Mouse (Mus musculus) limb, embryonic 13.5 days (tissue): ENCODE results near the gene Fancm. TPM values are rescaled to one million over a fixed set of nuclear protein-coding genes. Genes with fewer than 3 reads are reported as not detected.
"Not testable (repeated sequence)": the region's sequence is repeated elsewhere in the genome, so short reads cannot be mapped to it uniquely, and the experiment has no call there.

ENCODE experiments used
- ATAC-seq: fragments of 200-750 bp; cut with Nextera tagmentation; 2 replicates; pipeline ENCODE4 v1.8.0; 2017; ENCODE audit warnings: low read depth, moderate number of reproducible peaks, moderate TSS enrichment; ENCODE audit not compliant: low FRiP score
- H3K27ac ChIP-seq: fragments of 300-500 bp; sonication (generic); 2 replicates; pipeline ENCODE4 v1.5.1; 2015; ENCODE audit warnings: inconsistent platforms, mild to moderate bottlenecking, moderate library complexity
- H3K27me3 ChIP-seq: fragments of 300-500 bp; sonication (generic); 2 replicates; pipeline ENCODE4 v1.6.1; 2015; ENCODE audit warnings: mild to moderate bottlenecking, inconsistent platforms
- H3K36me3 ChIP-seq: fragments of 300-500 bp; sonication (generic); 2 replicates; pipeline ENCODE4 v1.6.1; 2015; ENCODE audit warnings: inconsistent platforms, mild to moderate bottlenecking, moderate library complexity
- H3K4me1 ChIP-seq: fragments of 300-500 bp; sonication (generic); 2 replicates; pipeline ENCODE4 v1.6.1; 2015; ENCODE audit warnings: inconsistent platforms
- H3K4me2 ChIP-seq: fragments of 300-500 bp; sonication (generic); replicated peaks from 2 replicates; pipeline ENCODE4 v1.6.1; 2015; ENCODE audit warnings: inconsistent platforms, mild to moderate bottlenecking, moderate library complexity
- H3K4me3 ChIP-seq: fragments of 300-500 bp; sonication (generic); 2 replicates; pipeline ENCODE4 v1.5.1; 2015; ENCODE audit warnings: moderate library complexity, mild to moderate bottlenecking, inconsistent platforms
- H3K9ac ChIP-seq: fragments of 300-500 bp; sonication (generic); 2 replicates; pipeline ENCODE4 v1.6.1; 2015; ENCODE audit warnings: mild to moderate bottlenecking, inconsistent platforms
- H3K9me3 ChIP-seq: fragments of 300-500 bp; sonication (generic); 2 replicates; pipeline ENCODE4 v1.6.1; 2016; ENCODE audit warnings: inconsistent platforms
- WGBS: fragments of 180-500 bp; shearing (Covaris S2); methylation state at CpG from one replicate; pipeline ENCODE4 v1.1.7; 2015; 5-methylcytosine and 5-hydroxymethylcytosine counted together
- polyA plus RNA-seq: library from polyadenylated mRNA; unstranded; fragments of >200 nt; fragmentation: Nextera tagmentation; extraction: Ambion mirVana; gene quantifications from 2 replicates; pipeline ENCODE4 v1.2.1, GENCODE M21; 2015

Fancm gene
- polyA plus RNA-seq, 1 experiment from 2014 or later: 11.4 TPM

- not testable (repeated sequence) for H3K9ac ChIP-seq, H3K27ac ChIP-seq, H3K27me3 ChIP-seq, ATAC-seq, H3K9me3 ChIP-seq, H3K4me1 ChIP-seq, H3K4me3 ChIP-seq, H3K4me2 ChIP-seq
- WGBS: 94% methylated on average over 4 of the region's 4 CpGs
- peaks cover 49% of the 10 kb centered on the region for H3K36me3 ChIP-seq
Measured at GRCm38 (mm10) chr12:65136121-65136520, 60.7 kb downstream of the Fancm start.

GRCm38 (mm10) chr12:65172021-65172951 lies 96.9 kb downstream of the Fancm start, which contains the start of gene Mis18bp1:
TSS of gene Mis18bp1 (minus strand) at chr12:65172604.
- peak within 1 kb of the TSS; percentile 69 for H3K4me2 ChIP-seq
- H3K4me1 ChIP-seq: peaks cover 14% of the 10 kb centered on the region
- 0 out of 2 replicates have a peak, but pooled peaks cover 3% of the 10 kb centered on the region for H3K9me3 ChIP-seq
- H3K27ac ChIP-seq: peak within 1 kb of the TSS; percentile 94
- peak within 1 kb of the TSS; percentile 82 for H3K4me3 ChIP-seq
- WGBS: 0% methylated on average over 70 of the region's 70 CpGs
- peak; percentile 99 for ATAC-seq
- H3K36me3 ChIP-seq: no peaks in the 10 kb centered on the region
- peak within 1 kb of the TSS; percentile 81 for H3K9ac ChIP-seq
- no peaks in the 10 kb centered on the region for H3K27me3 ChIP-seq

GRCm38 (mm10) chr12:65172959-65173358 lies 97.6 kb downstream of the Fancm start:
- Histone ChIP-seq H3K27ac (peak overlapping the region; percentile 94), H3K4me2 (peak overlapping the region; percentile 69), H3K4me1 (peaks cover 14% of the 10 kb centered on the region), H3K4me3 (peak overlapping the region; percentile 82), H3K9ac (peak overlapping the region; percentile 81)
- peak; percentile 57 for ATAC-seq
- 32% methylated on average over 8 of the region's 8 CpGs for WGBS
- not testable (repeated sequence) for H3K27me3 ChIP-seq, H3K9me3 ChIP-seq, H3K36me3 ChIP-seq

- no peaks in the 10 kb centered on the region for H3K27me3 ChIP-seq
- no peaks in the 10 kb centered on the region for H3K9me3 ChIP-seq
- H3K9ac ChIP-seq: no peak overlapping the region
- peaks cover 14% of the 10 kb centered on the region for H3K4me1 ChIP-seq
- no peak for ATAC-seq
- H3K36me3 ChIP-seq: no peaks in the 10 kb centered on the region
- 0 out of 2 replicates have a peak overlapping the region, but pooled peaks have one; percentile 82 for H3K4me3 ChIP-seq
- 90% methylated on average over 5 of the region's 5 CpGs for WGBS
- no peak overlapping the region for H3K4me2 ChIP-seq
- H3K27ac ChIP-seq: no peak overlapping the region; the same call in 1 of the 2 replicates
Measured at GRCm38 (mm10) chr12:65173736-65174135, 98.3 kb downstream of the Fancm start.

Other genes with a start within 250 kb of the Fancm start
- 3.4 and 5.9 TPM in 2 replicates for gene Gm527, start 157.7 kb upstream of the Fancm start, polyA plus RNA-seq
- gene Klhl28, start 110.1 kb upstream of the Fancm start, polyA plus RNA-seq: 14.4 and 15.3 TPM in 2 replicates
- gene Togaram1, start 109.8 kb upstream of the Fancm start, polyA plus RNA-seq: 27.3 and 28.7 TPM in 2 replicates
- 68.1 and 71.7 TPM in 2 replicates for gene Prpf39, start 39.3 kb upstream of the Fancm start, polyA plus RNA-seq
- gene Fkbp3, start 1.6 kb upstream of the Fancm start, polyA plus RNA-seq: 517 and 520 TPM in 2 replicates
- 69.1 and 71.1 TPM in 2 replicates for gene Mis18bp1, start 97.0 kb downstream of the Fancm start, polyA plus RNA-seq
- not detected in 2 replicates for gene Wdr20rt, start 149.9 kb downstream of the Fancm start, polyA plus RNA-seq